13 mouse cellular contexts compared by ENCODE assay signal in the genomic region with DNA sequence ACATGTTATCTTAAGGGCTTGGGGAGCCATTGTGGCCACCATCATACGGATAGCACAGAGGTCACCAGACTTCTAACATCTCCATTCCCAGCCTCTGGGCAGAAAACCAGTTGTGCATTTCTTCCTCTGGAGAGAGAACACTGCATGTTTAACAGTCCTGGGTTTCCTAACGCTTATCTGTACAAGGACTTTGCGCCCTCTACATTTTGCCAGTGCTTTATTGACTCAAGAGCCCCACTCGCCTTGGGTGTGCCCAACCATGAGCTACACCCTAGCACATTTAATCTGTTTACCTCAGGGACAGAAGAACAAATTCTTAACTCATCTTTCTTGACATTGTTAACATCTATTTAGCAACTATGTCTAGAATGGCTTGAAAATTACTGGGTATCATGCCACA.
"Had no signal": no experiment of that assay in that cellular context is flagged by ENCODE, and none has a peak within 500 bp of the region (broad histone marks: within the 10 kb centered on the region; RNA-seq: fewer than 3 reads in every experiment).

No protein-coding gene starts in this region.

- H3K4me1 ChIP-seq: midbrain, embryonic 15.5 days; neural tube, embryonic 12.5 days had no signal

- H3K36me3 ChIP-seq: midbrain, embryonic 15.5 days; neural tube, embryonic 12.5 days had no signal

- H3K9me3 ChIP-seq: midbrain, embryonic 15.5 days; neural tube, embryonic 12.5 days had no signal

- DNase-seq: kidney, adult 11 months; kidney, postnatal 10 days; kidney, postnatal 4 days; left cerebral cortex, postnatal 4 days; lung, adult 18-20 months; lung, postnatal 4 days; spleen, adult 18-20 months; thymus, adult 18-20 months; thymus, postnatal 36 days had no signal

- H3K4me2 ChIP-seq: hindbrain, embryonic 14.5 days; midbrain, embryonic 11.5 days; midbrain, embryonic 15.5 days; neural tube, embryonic 12.5 days had no signal

- H3K9ac ChIP-seq: hindbrain, embryonic 14.5 days; midbrain, embryonic 15.5 days; neural tube, embryonic 12.5 days had no signal

- ATAC-seq: midbrain, embryonic 15.5 days had no signal

- H3K27me3 ChIP-seq: midbrain, embryonic 15.5 days; neural tube, embryonic 12.5 days had no signal

- H3K4me3 ChIP-seq: midbrain, embryonic 15.5 days; neural tube, embryonic 12.5 days had no signal

- H3K27ac ChIP-seq: hindbrain, embryonic 14.5 days; midbrain, embryonic 15.5 days; neural tube, embryonic 12.5 days had no signal
